Mouse (Mus musculus) lung, adult 2 months (tissue): ENCODE measurements around the gene Edem2.

Source experiments
- CTCF ChIP-seq: fragments of 200-500 bp; IDR thresholded peaks from 2 replicates; pipeline ENCODE4 v1.5.1; 2011; ENCODE audit warnings: mild to moderate bottlenecking, low read length, control low read depth; ENCODE audit not compliant: insufficient read depth
- POLR2A ChIP-seq: fragments of 200-500 bp; IDR thresholded peaks from 2 replicates; pipeline ENCODE4 v1.6.1; 2011; ENCODE audit warnings: low read depth, mild to moderate bottlenecking, control low read depth, low read length, borderline replicate concordance; ENCODE audit errors: extremely low read depth

- TF ChIP-seq CTCF, result no peak
- TF ChIP-seq POLR2A, result no peak
These were observed 32.4 kb downstream of the Edem2 start for GRCm38 (mm10) chr2:155696851-155697250.
